Mouse (Mus musculus): ENCODE results near the gene Mgat3.

DNA sequence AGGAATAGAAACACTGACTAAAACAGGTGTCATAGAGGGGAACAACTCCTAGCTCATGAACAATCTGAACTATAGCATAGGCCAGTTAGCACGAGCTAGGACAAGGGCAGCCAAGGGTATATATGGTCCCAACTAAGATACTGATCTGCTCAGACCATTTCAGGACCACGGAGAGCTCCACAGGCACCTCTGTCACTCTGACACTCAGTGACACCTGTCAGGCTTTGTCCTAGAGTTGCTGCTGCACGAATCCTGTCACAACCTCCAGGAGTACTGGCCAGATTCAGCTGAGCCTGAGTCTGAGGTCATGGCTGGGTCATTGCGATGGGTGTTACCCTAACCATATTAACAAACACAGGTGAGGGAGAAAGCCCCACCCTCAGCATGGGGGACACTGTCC lies 29.9 kb downstream of the Mgat3 start:
- TF ChIP-seq CTCF (IDR thresholded peaks at IDR 0.05; ENCODE audit: extremely low read depth, insufficient read depth, low read length), result no peak
- TF ChIP-seq POLR2A (IDR thresholded peaks at IDR 0.05; ENCODE audit: extremely low read depth, insufficient read depth, low read length), result no peak

Data from cortical plate, adult 2 months (tissue).